Mouse (Mus musculus): Measurements from ENCODE around the gene Tmem259.

DNA sequence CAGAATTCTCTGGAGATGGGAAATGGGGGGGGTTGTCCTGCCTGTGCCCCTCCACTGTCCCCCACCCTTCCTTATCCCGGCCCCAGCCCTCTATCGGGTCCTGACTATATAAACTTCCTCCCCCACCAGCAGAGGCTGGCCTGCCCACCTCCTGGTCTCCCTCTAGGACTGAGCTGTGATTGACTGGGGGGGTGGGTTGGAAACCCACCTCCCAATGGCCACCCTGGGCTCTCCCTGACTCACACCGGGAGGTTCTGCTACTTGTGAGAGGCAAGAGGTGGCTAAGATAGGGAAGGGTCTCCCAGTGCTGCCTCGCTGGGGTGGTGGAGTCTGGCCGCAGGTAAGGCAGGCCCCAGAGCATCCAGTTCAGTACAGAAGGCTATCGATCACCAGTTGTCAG lies 36.6 kb downstream of the Tmem259 start:
- TF ChIP-seq GATA1 (IDR thresholded peaks at IDR 0.05; ENCODE audit: borderline replicate concordance, low read length), result no peak
- no peak for TF ChIP-seq FLI1 (IDR thresholded peaks at IDR 0.05; ENCODE audit: low read length)

Measured in megakaryocyte, embryonic 14.5 days (primary cell).